ENCODE assay signal across 14 mouse cellular contexts in the genomic region with DNA sequence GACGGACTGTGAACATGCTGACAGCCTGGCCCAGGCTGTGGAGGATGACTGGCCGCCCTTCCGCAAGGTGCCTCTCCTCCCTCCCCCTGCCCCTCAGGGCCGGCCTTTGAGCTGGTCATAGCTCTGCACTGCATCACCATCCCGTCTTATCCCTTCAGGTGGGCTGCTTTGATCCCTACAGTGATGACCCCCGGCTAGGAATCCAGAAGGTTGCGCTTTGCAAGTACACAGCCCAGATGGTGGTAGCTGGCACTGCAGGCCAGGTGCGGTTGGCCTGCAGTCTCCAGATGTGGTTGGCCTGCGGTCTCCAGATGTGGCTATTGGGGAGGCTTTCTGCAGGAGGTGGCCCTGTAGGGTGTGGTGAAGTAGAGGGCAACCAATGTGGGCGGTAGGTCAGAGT. TPM values are rescaled to one million over a fixed set of nuclear protein-coding genes. Genes with fewer than 3 reads are reported as not detected.
A peak's percentile ranks its signal among the peaks of the same experiment; 100 is the strongest.
DNase-seq lines count a peak whose midpoint lies in the region; ATAC-seq and TF ChIP-seq lines count a peak whose summit lies in the region.
"Had no signal": no experiment of that assay in that cellular context is flagged by ENCODE, and none has a peak within 500 bp of the region (broad histone marks: within the 10 kb centered on the region; RNA-seq: fewer than 3 reads in every experiment).

No protein-coding gene starts in this region.

- H3K4me3 ChIP-seq in intestine, embryonic 15.5 days (replicated peaks) = no peak overlapping the region
- H3K4me3 ChIP-seq in intestine, embryonic 16.5 days (ENCODE audit: low read length) = no peak overlapping the region
- H3K4me3 ChIP-seq in stomach, postnatal 0 days (ENCODE audit: low read depth, low read length) = no peak overlapping the region
- H3K4me3 ChIP-seq: forebrain, embryonic 15.5 days; heart, embryonic 13.5 days; limb, embryonic 15.5 days; neural tube, embryonic 12.5 days had no signal

- H3K9ac ChIP-seq in intestine, embryonic 15.5 days = 0 out of 2 replicates have a peak overlapping the region, but pooled peaks have one; percentile 20
- no peak overlapping the region for H3K9ac ChIP-seq in intestine, embryonic 16.5 days (ENCODE audit: low read depth, low read length)
- no peak overlapping the region for H3K9ac ChIP-seq in stomach, postnatal 0 days (ENCODE audit: low read length)
- H3K9ac ChIP-seq: forebrain, embryonic 15.5 days; heart, embryonic 13.5 days; limb, embryonic 15.5 days; neural tube, embryonic 12.5 days had no signal

- TF ChIP-seq EP300 in stomach, postnatal 0 days (optimal IDR thresholded peaks at IDR 0.05) = no peak

- 90% methylated on average over 10 of the region's 10 CpGs for WGBS in intestine, embryonic 15.5 days
- 90% methylated on average over 10 of the region's 10 CpGs for WGBS in intestine, embryonic 16.5 days
- WGBS in stomach, postnatal 0 days = 87% methylated on average over 10 of the region's 10 CpGs

- no peaks in the 10 kb centered on the region for H3K4me1 ChIP-seq in intestine, embryonic 15.5 days (replicated peaks)
- H3K4me1 ChIP-seq in intestine, embryonic 16.5 days (ENCODE audit: control insufficient read depth, insufficient read depth, low read length) = no peaks in the 10 kb centered on the region
- 0 out of 2 replicates have a peak, but pooled peaks cover 3% of the 10 kb centered on the region for H3K4me1 ChIP-seq in stomach, postnatal 0 days (replicated peaks; ENCODE audit: control insufficient read depth, insufficient read depth)
- H3K4me1 ChIP-seq: forebrain, embryonic 15.5 days had no signal

- no peak for ATAC-seq in cerebellum, adult (ENCODE audit: insufficient number of reproducible peaks, low FRiP score, low TSS enrichment)
- no peak for ATAC-seq in intestine, embryonic 15.5 days
- ATAC-seq in intestine, embryonic 16.5 days = no peak
- no peak for ATAC-seq in stomach, postnatal 0 days (ENCODE audit: low FRiP score, low TSS enrichment)
- ATAC-seq: forebrain, embryonic 15.5 days; hindbrain, postnatal 0 days had no signal

- peaks cover 66% of the 10 kb centered on the region for H3K36me3 ChIP-seq in intestine, embryonic 15.5 days
- H3K36me3 ChIP-seq in intestine, embryonic 16.5 days (ENCODE audit: control insufficient read depth, insufficient read depth, low read length) = peaks cover 37% of the 10 kb centered on the region
- H3K36me3 ChIP-seq in stomach, postnatal 0 days (ENCODE audit: control insufficient read depth, insufficient read depth, low read length) = peaks cover 59% of the 10 kb centered on the region

- peak; percentile 10 for DNase-seq in cerebellum, adult 9-10 months
- peak; percentile 10 to 57 for DNase-seq in spleen, postnatal 4 days (ENCODE audit: low spot score in 2 of 2)
- DNase-seq in spleen, postnatal 36 days (ENCODE audit: low spot score in 2 of 2) = no peak
- peak; percentile 12 for DNase-seq in stomach, postnatal 0 days (ENCODE audit: low spot score)
- DNase-seq: kidney, adult 9 months had no signal

- H3K27me3 ChIP-seq in intestine, embryonic 15.5 days (replicated peaks) = no peaks in the 10 kb centered on the region
- H3K27me3 ChIP-seq in intestine, embryonic 16.5 days (replicated peaks; ENCODE audit: control insufficient read depth, insufficient read depth, low read length) = no peaks in the 10 kb centered on the region
- H3K27me3 ChIP-seq in stomach, postnatal 0 days (ENCODE audit: control insufficient read depth, insufficient read depth, low read length) = no peaks in the 10 kb centered on the region
- H3K27me3 ChIP-seq: forebrain, embryonic 15.5 days; heart, embryonic 13.5 days; limb, embryonic 15.5 days; neural tube, embryonic 12.5 days had no signal

- no peak for TF ChIP-seq CTCF in stomach, postnatal 0 days (IDR thresholded peaks at IDR 0.05; ENCODE audit: low read depth)

- H3K9me3 ChIP-seq in intestine, embryonic 15.5 days = no peaks in the 10 kb centered on the region
- H3K9me3 ChIP-seq in intestine, embryonic 16.5 days (ENCODE audit: control insufficient read depth, low read length) = no peaks in the 10 kb centered on the region
- H3K9me3 ChIP-seq in stomach, postnatal 0 days (ENCODE audit: control insufficient read depth, low read length) = no peaks in the 10 kb centered on the region
- H3K9me3 ChIP-seq: forebrain, embryonic 15.5 days; heart, embryonic 13.5 days; limb, embryonic 15.5 days; neural tube, embryonic 12.5 days had no signal

- no peak overlapping the region for H3K4me2 ChIP-seq in intestine, embryonic 15.5 days (replicated peaks)
- no peak overlapping the region for H3K4me2 ChIP-seq in intestine, embryonic 16.5 days (ENCODE audit: low read depth, low read length)
- H3K4me2 ChIP-seq in stomach, postnatal 0 days (replicated peaks; ENCODE audit: low read depth) = no peak overlapping the region
- H3K4me2 ChIP-seq: forebrain, embryonic 15.5 days; heart, embryonic 13.5 days; limb, embryonic 15.5 days; midbrain, embryonic 11.5 days; neural tube, embryonic 12.5 days had no signal

- no peak overlapping the region for H3K27ac ChIP-seq in intestine, embryonic 15.5 days
- H3K27ac ChIP-seq in intestine, embryonic 16.5 days (ENCODE audit: low read length) = no peak overlapping the region
- no peak overlapping the region for H3K27ac ChIP-seq in stomach, postnatal 0 days (replicated peaks)
- H3K27ac ChIP-seq: forebrain, embryonic 15.5 days; hindbrain, postnatal 0 days; limb, embryonic 15.5 days; neural tube, embryonic 12.5 days had no signal

RNA-seq across cellular contexts. Expression of a gene that starts 9.1 kb away (rescaled TPM):
- polyA plus RNA-seq in intestine, embryonic 15.5 days (2015; fragmentation: Nextera tagmentation; extraction: Ambion mirVana) = 32.6 and 34.3 TPM in 2 replicates
- 30.3 TPM in 2 replicates for polyA plus RNA-seq in intestine, embryonic 16.5 days (2015; fragmentation: Nextera tagmentation; extraction: Ambion mirVana)
- polyA plus RNA-seq in stomach, postnatal 0 days (2015; fragmentation: Nextera tagmentation; extraction: Ambion mirVana) = 13.6 and 14.4 TPM in 2 replicates

RNA-seq across cellular contexts. Expression of a gene that starts 18.4 kb away (rescaled TPM):
- polyA plus RNA-seq in intestine, embryonic 15.5 days (2015; fragmentation: Nextera tagmentation; extraction: Ambion mirVana) = 74.8 and 86.2 TPM in 2 replicates
- 81.3 and 81.6 TPM in 2 replicates for polyA plus RNA-seq in intestine, embryonic 16.5 days (2015; fragmentation: Nextera tagmentation; extraction: Ambion mirVana)
- 51.1 and 54.1 TPM in 2 replicates for polyA plus RNA-seq in stomach, postnatal 0 days (2015; fragmentation: Nextera tagmentation; extraction: Ambion mirVana)

RNA-seq across cellular contexts. Expression of a gene that starts 19.6 kb away (rescaled TPM):
- 9.3 and 9.4 TPM in 2 replicates for polyA plus RNA-seq in intestine, embryonic 15.5 days (2015; fragmentation: Nextera tagmentation; extraction: Ambion mirVana)
- 9.8 and 10.7 TPM in 2 replicates for polyA plus RNA-seq in intestine, embryonic 16.5 days (2015; fragmentation: Nextera tagmentation; extraction: Ambion mirVana)
- polyA plus RNA-seq in stomach, postnatal 0 days (2015; fragmentation: Nextera tagmentation; extraction: Ambion mirVana) = 8.5 and 9.8 TPM in 2 replicates

Comparison
In these comparisons a context has a peak if more than half of its experiments do, and no peak if none do; other contexts are left out.
1. DNase-seq: peak in cerebellum, adult 9-10 months (single experiment), spleen, postnatal 4 days (2 of 2) and stomach, postnatal 0 days (single experiment); none in spleen, postnatal 36 days (0 of 2).